Mouse (Mus musculus) adrenal gland, adult 8-10 months (tissue): ENCODE data around the gene Katna1. TPM values are rescaled to one million over a fixed set of nuclear protein-coding genes. Genes with fewer than 3 reads are reported as not detected.

Experiments used
- DNase-seq: peaks from one replicate; pipeline ENCODE4 v3.0.0; 2022
- total RNA-seq, 4 experiments: library from RNA; stranded (reverse); gene quantifications; 2 replicates each; pipeline ENCODE4 v1.2.4; 2022

Katna1 gene
- total RNA-seq, 4 experiments from 2014 or later: 32.4 to 35.4 (median 32.6) TPM

DNA sequence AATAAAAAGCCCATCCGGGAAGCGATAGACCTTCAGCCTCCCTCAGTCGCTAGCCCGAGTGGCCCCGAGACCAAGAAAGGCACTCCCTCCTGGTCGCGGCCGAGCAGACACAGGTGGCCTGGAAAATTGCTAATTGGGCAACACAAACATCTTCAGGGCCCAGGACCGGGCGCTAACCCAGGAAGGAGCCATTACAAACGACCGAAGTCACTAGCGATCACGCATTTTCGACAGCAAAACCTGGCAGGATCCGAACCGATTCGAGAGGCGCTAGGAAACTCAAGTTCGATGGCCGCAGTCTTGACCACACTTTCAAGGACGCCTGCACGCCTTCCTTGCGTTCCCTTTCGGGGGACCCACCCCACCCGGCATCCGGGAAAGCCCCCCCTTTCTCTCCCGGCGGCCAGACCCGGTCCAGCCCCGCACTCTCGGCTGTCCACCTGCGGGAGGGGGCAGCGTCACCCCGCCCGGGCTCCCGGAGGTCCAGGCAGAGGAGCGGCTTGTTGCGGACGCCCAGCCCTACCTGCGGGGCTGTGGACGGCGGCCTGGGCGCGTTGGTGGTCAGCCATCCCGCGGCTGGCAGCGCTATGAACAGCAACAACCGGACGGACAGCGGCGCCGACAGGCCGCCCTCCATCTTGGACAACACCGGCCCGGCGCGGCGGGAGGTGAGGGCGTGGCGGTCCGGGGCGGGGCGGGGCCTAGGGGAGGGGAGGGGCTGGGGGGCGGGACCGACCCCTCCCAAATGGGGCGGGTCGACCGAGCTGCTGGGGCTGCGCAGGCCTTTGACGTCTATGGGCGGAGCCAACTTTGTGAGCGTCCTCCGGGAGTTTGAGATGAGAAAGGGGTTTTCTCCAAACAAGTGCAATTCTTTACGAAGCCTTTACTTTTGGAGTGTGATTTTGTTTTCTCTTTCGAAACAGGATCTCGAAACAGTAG, 54.7 kb downstream of the Katna1 start:
- DNase-seq: peak; percentile 86

DNA sequence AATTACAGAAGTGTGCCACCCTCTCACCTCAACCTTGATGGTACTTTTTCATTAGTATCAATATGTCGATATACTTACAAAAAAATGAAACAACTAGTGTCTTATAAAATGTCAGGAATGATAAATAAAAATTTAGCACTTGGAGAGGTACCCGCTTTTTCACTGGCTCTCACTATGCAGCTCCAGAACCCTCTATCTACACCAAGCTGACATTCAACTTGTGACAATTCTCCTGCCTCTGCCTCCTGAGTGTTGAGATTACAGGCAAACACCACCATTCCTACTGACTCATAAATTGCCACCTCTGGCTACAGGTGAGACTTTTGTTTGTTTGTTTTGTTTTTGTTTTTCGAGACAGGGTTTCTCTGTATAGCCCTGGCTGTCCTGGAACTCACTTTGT, 55.4 kb downstream of the Katna1 start:
- no peak for DNase-seq

DNA sequence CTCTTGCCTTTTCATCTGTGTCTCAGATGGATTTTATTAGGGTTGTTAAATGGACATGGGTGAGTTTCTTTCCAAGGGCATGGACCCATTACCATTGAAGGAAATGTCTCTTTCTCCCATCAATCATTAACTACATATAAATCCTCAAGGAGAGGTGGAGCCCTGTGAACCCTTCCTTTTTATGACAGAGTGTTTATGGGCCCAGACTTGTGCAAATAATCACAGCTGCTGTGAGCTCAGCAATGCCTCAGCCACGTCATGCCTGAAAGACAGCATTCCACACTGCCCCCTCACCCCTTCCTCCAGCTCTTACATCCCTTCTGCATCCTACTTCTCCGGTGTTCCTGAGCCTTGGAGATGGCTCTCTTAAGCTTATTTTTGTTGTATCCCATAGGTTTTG, 61.5 kb downstream of the Katna1 start:
- DNase-seq: no peak

DNA sequence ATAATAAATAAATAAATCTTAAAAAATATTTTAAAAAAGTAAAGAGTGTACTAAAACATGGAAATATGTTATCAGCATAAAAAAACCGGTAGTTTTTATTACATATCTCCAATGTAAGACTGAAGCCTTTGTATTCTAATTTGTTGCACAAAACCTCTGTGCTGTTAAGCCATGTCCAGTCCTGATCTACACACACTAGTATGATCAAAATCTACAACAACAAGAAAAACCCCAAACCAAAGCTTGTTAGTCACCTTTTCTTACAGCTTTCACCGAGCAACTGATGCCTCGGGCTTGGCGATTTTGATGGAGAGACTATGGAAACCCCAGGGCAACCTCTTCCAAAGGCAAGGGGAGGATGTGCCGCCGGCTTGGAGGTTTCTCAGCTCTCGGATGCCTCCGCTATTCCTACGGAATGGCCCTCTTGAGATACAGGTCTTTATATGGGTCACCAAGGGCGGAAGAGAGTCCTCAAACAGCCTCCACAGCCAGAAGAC, 66.5 kb downstream of the Katna1 start:
- no peak for DNase-seq

DNA sequence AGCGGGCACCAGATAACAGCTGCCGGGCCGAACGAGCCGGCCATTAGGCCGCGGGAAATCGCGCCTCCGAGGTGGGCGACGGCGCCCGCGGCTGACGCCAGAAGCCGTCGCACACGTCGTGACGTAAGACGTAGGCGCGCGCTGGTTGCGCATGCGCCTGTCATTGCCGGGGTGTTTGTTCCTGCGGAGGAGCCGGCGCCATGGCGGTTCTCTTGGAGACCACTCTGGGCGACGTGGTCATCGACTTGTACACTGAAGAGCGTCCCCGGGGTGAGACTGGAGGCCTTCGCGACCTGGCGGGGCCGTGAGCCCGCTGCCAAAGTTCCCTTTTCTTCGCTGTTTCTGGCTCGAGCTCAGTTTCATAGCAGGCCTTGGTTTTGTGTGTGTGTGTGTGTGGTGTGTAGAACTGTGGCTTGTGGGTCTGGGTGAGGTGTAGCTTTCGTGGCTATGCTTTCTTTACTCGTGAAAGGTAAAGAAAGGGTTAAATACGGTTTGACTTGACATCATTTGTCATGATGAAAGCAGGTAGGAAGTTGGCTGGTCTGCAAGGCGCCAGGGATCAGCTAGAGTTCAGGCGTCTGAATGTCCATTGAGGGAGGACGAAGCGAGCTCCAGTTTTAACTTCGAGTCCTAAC, 67.1 kb downstream of the Katna1 start, which contains the start of the genes Ginm1 and Ppil4:
Gene Ginm1, minus strand, starts transcription at position 74 of the 635 bp plus-strand sequence.
Gene Ppil4, plus strand, starts transcription at position 141 of the 635 bp plus-strand sequence.
- DNase-seq: peak; percentile 82

DNA sequence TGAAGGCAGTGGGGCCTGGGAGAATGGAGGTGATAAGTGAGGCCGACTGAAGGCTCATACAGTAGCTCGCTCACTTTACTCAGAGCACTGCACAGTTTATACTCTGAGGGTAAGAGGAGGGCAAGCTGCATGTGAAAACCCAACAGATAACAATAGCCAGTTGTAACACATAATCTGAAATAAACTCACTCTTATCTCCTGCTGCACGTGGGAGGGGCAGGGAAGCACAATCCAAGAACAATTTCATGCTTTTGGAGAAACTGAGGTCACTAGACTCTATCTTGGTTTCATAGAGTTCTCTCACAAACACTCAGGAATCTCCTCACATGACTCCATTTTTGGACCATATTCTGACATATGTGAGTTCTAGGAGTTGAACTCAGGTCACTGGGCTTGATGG, 75.5 kb downstream of the Katna1 start:
- no peak for DNase-seq

DNA sequence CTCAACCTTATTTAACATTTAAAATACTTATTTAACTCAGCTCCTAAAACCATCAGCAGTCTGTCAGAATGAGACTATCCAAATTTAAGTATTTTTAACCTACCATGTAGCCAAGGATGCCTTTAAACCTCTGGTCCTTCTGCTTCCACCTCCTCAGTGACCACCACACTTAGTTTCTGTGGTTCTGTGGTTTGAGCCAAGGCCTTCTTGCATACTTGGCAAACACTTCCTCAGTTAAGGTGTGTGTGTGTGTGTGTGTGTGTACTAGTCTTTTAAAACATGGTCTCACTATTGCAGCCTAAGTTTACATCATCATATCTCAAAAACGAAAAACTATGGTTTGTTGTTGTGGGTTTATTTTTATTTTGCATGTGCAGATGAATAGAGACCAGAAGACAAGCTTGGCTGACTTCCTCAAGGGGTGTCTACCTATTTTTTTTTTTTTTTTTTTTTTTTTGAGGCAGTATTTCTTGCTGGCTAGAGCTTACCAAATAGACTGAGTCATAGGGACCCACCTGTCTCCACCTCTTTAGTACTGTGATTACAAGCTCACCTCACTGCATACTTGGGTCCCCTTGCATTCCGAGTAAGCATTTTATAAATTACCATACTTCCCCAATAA, 76.8 kb downstream of the Katna1 start:
- no peak for DNase-seq

DNA sequence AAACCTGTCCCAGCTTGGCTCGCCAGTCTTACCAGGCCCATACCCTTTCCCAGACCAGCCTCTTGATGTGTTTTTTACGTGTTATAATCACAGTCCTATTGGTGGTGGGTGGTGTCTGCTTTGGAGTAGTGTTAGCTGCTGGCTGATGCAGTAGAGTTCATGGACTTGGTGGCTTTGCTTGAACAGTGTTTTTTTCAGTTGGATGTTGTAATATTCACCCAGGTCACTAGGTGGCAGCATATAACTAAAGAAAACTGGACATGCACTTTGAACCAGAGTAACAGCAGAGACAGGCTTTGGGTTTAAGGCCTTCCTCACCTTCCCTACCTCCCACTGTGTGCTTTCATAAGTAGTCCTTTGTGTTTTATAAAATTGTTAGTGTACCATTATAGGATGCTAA, 84.1 kb downstream of the Katna1 start:
- DNase-seq: no peak

Other genes starting within 250 kb of the Katna1 start
- 10 to 100 TPM; 25.7 to 36.3 (median 29.4) TPM for gene Lrp11, start 136.2 kb upstream of the Katna1 start, total RNA-seq
- gene Nup43, start 58.5 kb upstream of the Katna1 start, total RNA-seq: 10 to 100 TPM; 10.8 to 12.1 (median 11.6) TPM
- gene Pcmt1, start 44.9 kb upstream of the Katna1 start, total RNA-seq: 10 to 100 TPM; 76.6 to 89.1 (median 83.4) TPM
- 10 to 100 TPM; 47.9 to 54.8 (median 53.3) TPM for gene Lats1, start 44.8 kb upstream of the Katna1 start, total RNA-seq
- 100 to 1,000 TPM; 159 to 252 (median 205) TPM for gene Ginm1, start 66.8 kb downstream of the Katna1 start, total RNA-seq
- 10 to 100 TPM; 22.4 to 34.8 (median 27.5) TPM for gene Ppil4, start 66.9 kb downstream of the Katna1 start, total RNA-seq
- under 1 TPM; 0.24 to 0.95 (median 0.58) TPM for gene Zc3h12d, start 106.5 kb downstream of the Katna1 start, total RNA-seq
- gene Tab2, start 230.2 kb downstream of the Katna1 start, total RNA-seq: 10 to 100 TPM; 43.7 to 54.0 (median 50.3) TPM